In genomic region chr1:54194183-54194953, GRCm38 (mm10) we compare ENCODE assay signal across 8 mouse cellular contexts. TPM values are rescaled to one million over a fixed set of nuclear protein-coding genes. Genes with fewer than 3 reads are reported as not detected.
DNase-seq lines count a peak whose midpoint lies in the region; ATAC-seq and TF ChIP-seq lines count a peak whose summit lies in the region.

No protein-coding gene starts in this region.

- ATAC-seq in embryonic facial prominence, embryonic 12.5 days (ENCODE audit: insufficient number of reproducible peaks, insufficient read depth, low FRiP score, low TSS enrichment), result peak; percentile 88
- ATAC-seq in kidney, embryonic 15.5 days (replicated peaks; ENCODE audit: low FRiP score), result peak; percentile 86
- ATAC-seq in limb, embryonic 13.5 days (ENCODE audit: low FRiP score, low read depth), result peak; percentile 81
- ATAC-seq in midbrain, postnatal 0 days (ENCODE audit: low FRiP score), result peak; percentile 89

- peak overlapping the region; percentile 76 for H3K27ac ChIP-seq in embryonic facial prominence, embryonic 12.5 days
- no peak overlapping the region for H3K27ac ChIP-seq in kidney, embryonic 15.5 days
- peak overlapping the region; percentile 58; the same call in 1 of the 2 replicates for H3K27ac ChIP-seq in limb, embryonic 13.5 days
- peak overlapping the region; percentile 98 for H3K27ac ChIP-seq in midbrain, postnatal 0 days (ENCODE audit: low read depth, low read length)

- no peaks in the 10 kb centered on the region for H3K9me3 ChIP-seq in embryonic facial prominence, embryonic 12.5 days
- no peaks in the 10 kb centered on the region for H3K9me3 ChIP-seq in kidney, embryonic 15.5 days (replicated peaks)
- no peaks in the 10 kb centered on the region for H3K9me3 ChIP-seq in limb, embryonic 13.5 days
- no peaks in the 10 kb centered on the region for H3K9me3 ChIP-seq in midbrain, postnatal 0 days (ENCODE audit: low read length)

- peak overlapping the region; percentile 80 for H3K9ac ChIP-seq in embryonic facial prominence, embryonic 12.5 days
- H3K9ac ChIP-seq in kidney, embryonic 15.5 days, result peak overlapping the region; percentile 56
- H3K9ac ChIP-seq in limb, embryonic 13.5 days, result peak overlapping the region; percentile 81
- peak overlapping the region; percentile 96 for H3K9ac ChIP-seq in midbrain, postnatal 0 days (replicated peaks; ENCODE audit: low read length, poor library complexity, severe bottlenecking)

- H3K4me3 ChIP-seq in embryonic facial prominence, embryonic 12.5 days, result peak overlapping the region; percentile 84
- H3K4me3 ChIP-seq in kidney, embryonic 15.5 days (replicated peaks), result peak overlapping the region; percentile 76
- H3K4me3 ChIP-seq in limb, embryonic 13.5 days, result peak overlapping the region; percentile 79
- H3K4me3 ChIP-seq in midbrain, postnatal 0 days (ENCODE audit: low read depth, low read length), result peak overlapping the region; percentile 92

- H3K4me1 ChIP-seq in embryonic facial prominence, embryonic 12.5 days, result no peaks in the 10 kb centered on the region
- H3K4me1 ChIP-seq in kidney, embryonic 15.5 days, result peaks cover 8% of the 10 kb centered on the region; the same call in 1 of the 2 replicates
- H3K4me1 ChIP-seq in limb, embryonic 13.5 days, result peaks cover 3% of the 10 kb centered on the region; the same call in 1 of the 2 replicates
- H3K4me1 ChIP-seq in midbrain, postnatal 0 days (ENCODE audit: insufficient read depth, low read length), result no peaks in the 10 kb centered on the region

- TF ChIP-seq CTCF in midbrain, postnatal 0 days (IDR thresholded peaks at IDR 0.05), result peak; percentile 42

- no peaks in the 10 kb centered on the region for H3K36me3 ChIP-seq in embryonic facial prominence, embryonic 12.5 days
- H3K36me3 ChIP-seq in kidney, embryonic 15.5 days, result no peaks in the 10 kb centered on the region
- H3K36me3 ChIP-seq in limb, embryonic 13.5 days, result no peaks in the 10 kb centered on the region
- no peaks in the 10 kb centered on the region for H3K36me3 ChIP-seq in midbrain, postnatal 0 days (ENCODE audit: insufficient read depth, low read length)

- peak; percentile 11 to 65 for DNase-seq in adrenal gland, adult (ENCODE audit: inconsistent age in 2 of 2, low spot score in 1 of 2)
- DNase-seq in adrenal gland, adult 8-10 months, result no peak
- DNase-seq in heart, adult 8-10 months (ENCODE audit: low spot score), result peak; percentile 7
- peak; percentile 73 for DNase-seq in midbrain, postnatal 0 days (ENCODE audit: low spot score)
- peak; percentile 70 for DNase-seq in testis, postnatal 10 days (ENCODE audit: low spot score)

- WGBS in embryonic facial prominence, embryonic 12.5 days, result 1% methylated on average over 77 of the region's 104 CpGs
- under 1% methylated on average over 88 of the region's 104 CpGs for WGBS in kidney, embryonic 15.5 days
- under 1% methylated on average over 73 of the region's 104 CpGs for WGBS in limb, embryonic 13.5 days
- WGBS in midbrain, postnatal 0 days, result under 1% methylated on average over 63 of the region's 104 CpGs

- H3K27me3 ChIP-seq in embryonic facial prominence, embryonic 12.5 days, result no peaks in the 10 kb centered on the region
- H3K27me3 ChIP-seq in kidney, embryonic 15.5 days, result peaks cover 36% of the 10 kb centered on the region
- peaks cover 27% of the 10 kb centered on the region; the same call in 1 of the 2 replicates for H3K27me3 ChIP-seq in limb, embryonic 13.5 days
- no peaks in the 10 kb centered on the region for H3K27me3 ChIP-seq in midbrain, postnatal 0 days (ENCODE audit: insufficient read depth, low read length)

- peak overlapping the region; percentile 72 for H3K4me2 ChIP-seq in embryonic facial prominence, embryonic 12.5 days (replicated peaks)
- H3K4me2 ChIP-seq in kidney, embryonic 15.5 days, result peak overlapping the region; percentile 98
- peak overlapping the region; percentile 79 for H3K4me2 ChIP-seq in limb, embryonic 13.5 days (replicated peaks)
- peak overlapping the region; percentile 66 for H3K4me2 ChIP-seq in midbrain, postnatal 0 days (ENCODE audit: low read depth, low read length, poor library complexity, severe bottlenecking)

RNA-seq across cellular contexts. Expression of gene Hecw2, which starts 0.6 kb away (rescaled TPM):
- total RNA-seq in adrenal gland, adult 8-10 months (2022), result 10 to 100 TPM in 2 of 4 experiments, 1 to 10 TPM in 2; 6.2 to 14.2 (median 10.5) TPM
- polyA plus RNA-seq in embryonic facial prominence, embryonic 12.5 days (2016; fragmentation: Nextera tagmentation; extraction: Ambion mirVana), result 5.6 and 6.3 TPM in 2 replicates
- 10 to 100 TPM; 10.3 to 12.5 (median 11.9) TPM for total RNA-seq in heart, adult 8-10 months (2022)
- polyA plus RNA-seq in kidney, embryonic 15.5 days (2015; fragmentation: Nextera tagmentation; extraction: Ambion mirVana), result 2.6 and 3.2 TPM in 2 replicates
- 3.0 and 3.7 TPM in 2 replicates for polyA plus RNA-seq in limb, embryonic 13.5 days (2015; fragmentation: Nextera tagmentation; extraction: Ambion mirVana)
- 22.2 and 26.6 TPM in 2 replicates for total RNA-seq in midbrain, postnatal 0 days (2014; rRNA removed)
- 5.9 and 6.2 TPM in 2 replicates for polyA plus RNA-seq in midbrain, postnatal 0 days (2015; fragmentation: Nextera tagmentation; extraction: Ambion mirVana)

RNA-seq across cellular contexts. Expression of gene Ccdc150, which starts 56.1 kb away (rescaled TPM):
- total RNA-seq in adrenal gland, adult 8-10 months (2022), result under 1 TPM in 3 of 4 experiments, not detected in 1; 0.21 to 0.32 (median 0.22) TPM
- 0.51 TPM in 2 replicates for polyA plus RNA-seq in embryonic facial prominence, embryonic 12.5 days (2016; fragmentation: Nextera tagmentation; extraction: Ambion mirVana)
- under 1 TPM in 2 of 4 experiments, not detected in 2; 0.13 to 0.31 TPM for total RNA-seq in heart, adult 8-10 months (2022)
- polyA plus RNA-seq in kidney, embryonic 15.5 days (2015; fragmentation: Nextera tagmentation; extraction: Ambion mirVana), result 0.39 and 0.77 TPM in 2 replicates
- 0.23 and 0.43 TPM in 2 replicates for polyA plus RNA-seq in limb, embryonic 13.5 days (2015; fragmentation: Nextera tagmentation; extraction: Ambion mirVana)
- total RNA-seq in midbrain, postnatal 0 days (2014; rRNA removed), result 0.11 TPM in 1 of 2 replicates, not detected in the other
- 0.15 and 0.23 TPM in 2 replicates for polyA plus RNA-seq in midbrain, postnatal 0 days (2015; fragmentation: Nextera tagmentation; extraction: Ambion mirVana)
